Mouse (Mus musculus): ENCODE results near the gene Kctd2. TPM values are rescaled to one million over a fixed set of nuclear protein-coding genes. Genes with fewer than 3 reads are reported as not detected.
"Not testable (repeated sequence)": the region's sequence is repeated elsewhere in the genome, so short reads cannot be mapped to it uniquely, and the experiment has no call there.

The Kctd2 gene
- total RNA-seq, 2 experiments from 2014 or later = 65.4 to 74.6 TPM

- no peak for DNase-seq (ENCODE audit: extremely low spot score in 1 of 2, low spot score in 1 of 2)
Measured at GRCm38 (mm10) chr11:115437571-115438122, 17.7 kb downstream of the Kctd2 start.

GRCm38 (mm10) chr11:115439326-115439725 is 19.4 kb downstream of the Kctd2 start:
- DNase-seq (ENCODE audit: extremely low spot score in 1 of 2, low spot score in 1 of 2) = no peak

- no peak for DNase-seq (ENCODE audit: extremely low spot score in 1 of 2, low spot score in 1 of 2)
Measured at GRCm38 (mm10) chr11:115439906-115440595, 20.1 kb downstream of the Kctd2 start, which contains the start of gene Trim80. Trim80 (plus strand) TSS chr11:115440545.

DNA sequence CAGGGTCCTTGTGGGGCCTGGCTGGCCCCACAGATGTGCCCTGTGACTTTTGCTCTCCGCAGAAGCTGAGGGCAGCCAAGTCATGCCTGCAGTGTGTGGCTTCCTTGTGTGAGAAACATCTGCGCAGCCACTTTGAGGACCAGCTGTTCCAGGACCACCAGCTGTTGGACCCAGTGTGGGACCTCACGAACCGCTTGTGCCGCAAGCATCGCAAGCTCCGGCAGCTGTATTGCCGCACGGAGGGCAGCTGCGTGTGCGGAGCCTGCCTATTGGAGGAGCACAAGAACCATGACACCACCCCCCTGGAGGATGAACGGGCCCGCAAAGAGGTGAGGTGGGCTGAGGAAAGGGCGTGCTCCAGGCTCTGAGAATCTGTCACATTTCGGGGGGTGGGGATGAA is 21.5 kb downstream of the Kctd2 start:
- DNase-seq (ENCODE audit: extremely low spot score in 1 of 2, low spot score in 1 of 2) = no peak

DNA sequence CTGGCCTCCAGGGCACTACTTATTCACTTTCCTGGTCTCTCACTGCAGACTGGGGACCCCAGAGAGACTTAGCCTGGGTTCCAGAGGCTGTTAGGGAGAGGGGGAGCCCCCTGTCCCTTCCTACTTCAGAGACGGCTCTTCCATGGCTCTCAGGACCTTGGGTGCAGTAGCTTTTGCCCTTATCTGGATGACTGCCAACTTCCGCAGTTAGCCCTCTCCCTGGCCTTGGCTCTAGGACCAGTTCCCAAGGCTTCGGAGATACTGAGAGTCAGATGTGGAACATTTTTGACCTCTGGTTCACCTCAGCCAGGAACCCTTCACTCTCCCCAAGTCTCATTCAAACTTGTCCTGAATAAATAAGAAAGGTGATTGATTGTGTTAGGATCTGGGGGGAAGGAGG is 27.0 kb downstream of the Kctd2 start:
- DNase-seq (ENCODE audit: extremely low spot score in 1 of 2, low spot score in 1 of 2) = no peak

DNA sequence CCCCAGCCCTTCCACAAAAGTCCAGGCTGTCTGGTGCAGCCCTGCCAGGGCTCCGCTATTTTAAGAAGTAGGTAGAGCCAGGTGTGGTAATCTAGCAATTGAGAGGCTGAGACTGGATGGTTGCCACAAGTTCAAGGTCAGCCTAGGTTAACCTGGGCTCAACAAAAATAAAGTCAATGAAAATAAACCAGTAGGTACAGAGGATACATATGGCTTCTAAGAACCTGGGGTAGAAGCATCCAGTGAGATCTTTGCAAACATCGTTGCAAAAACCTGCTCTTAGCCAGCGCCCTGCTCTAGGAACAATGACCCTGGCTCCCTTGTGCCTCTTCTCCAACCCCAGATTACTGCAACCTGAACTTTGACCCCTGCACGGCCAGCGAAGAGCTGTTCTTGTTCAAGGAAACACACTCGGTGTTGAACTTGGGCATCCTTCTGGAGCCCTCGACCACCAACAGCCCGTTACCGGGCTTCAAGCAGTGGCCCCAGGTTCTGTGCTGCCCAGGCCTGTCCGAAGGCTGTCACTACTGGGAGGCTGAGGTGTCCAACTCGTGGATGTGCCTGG is 27.5 kb downstream of the Kctd2 start:
- DNase-seq (ENCODE audit: extremely low spot score in 1 of 2, low spot score in 1 of 2) = no peak

- DNase-seq (ENCODE audit: extremely low spot score in 1 of 2, low spot score in 1 of 2) = no peak
Measured at GRCm38 (mm10) chr11:115448075-115448474, 28.1 kb downstream of the Kctd2 start.

- no peak for DNase-seq (ENCODE audit: extremely low spot score in 1 of 2, low spot score in 1 of 2)
Measured at GRCm38 (mm10) chr11:115448998-115449397, 29.1 kb downstream of the Kctd2 start.

GRCm38 (mm10) chr11:115450176-115450575 is 30.2 kb downstream of the Kctd2 start:
- DNase-seq (ENCODE audit: extremely low spot score in 1 of 2, low spot score in 1 of 2) = no peak

DNA sequence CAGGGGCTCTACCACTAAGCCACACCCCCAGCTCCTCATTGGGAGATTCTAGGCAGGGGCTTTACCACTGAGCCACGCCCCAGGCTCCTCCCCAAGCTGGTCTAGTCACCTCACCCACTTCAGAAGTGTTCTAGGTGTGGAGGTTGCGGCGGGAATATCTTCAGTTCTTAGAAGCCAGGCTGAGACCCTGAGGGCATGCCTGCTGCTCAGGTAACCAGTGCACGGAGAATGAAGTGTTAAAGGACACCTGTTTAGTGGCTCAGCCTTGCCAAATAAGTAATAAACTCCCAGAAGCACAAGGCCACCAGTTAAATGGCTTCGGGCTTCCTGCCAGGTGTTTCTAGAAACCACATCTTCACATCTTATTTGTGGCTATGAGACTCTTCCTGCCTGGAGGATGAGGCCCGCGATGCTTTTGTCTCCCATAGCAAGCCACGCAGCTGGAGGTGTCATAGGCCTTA is 31.9 kb downstream of the Kctd2 start:
- no peak for DNase-seq (ENCODE audit: extremely low spot score in 1 of 2, low spot score in 1 of 2)

GRCm38 (mm10) chr11:115452281-115452860 is 32.4 kb downstream of the Kctd2 start:
- DNase-seq (ENCODE audit: extremely low spot score in 1 of 2, low spot score in 1 of 2) = no peak

GRCm38 (mm10) chr11:115453306-115453705 is 33.4 kb downstream of the Kctd2 start:
- no peak for DNase-seq (ENCODE audit: extremely low spot score in 1 of 2, low spot score in 1 of 2)

- DNase-seq (ENCODE audit: extremely low spot score in 1 of 2, low spot score in 1 of 2) = not testable (repeated sequence)
Measured at GRCm38 (mm10) chr11:115454822-115455221, 34.9 kb downstream of the Kctd2 start.

DNA sequence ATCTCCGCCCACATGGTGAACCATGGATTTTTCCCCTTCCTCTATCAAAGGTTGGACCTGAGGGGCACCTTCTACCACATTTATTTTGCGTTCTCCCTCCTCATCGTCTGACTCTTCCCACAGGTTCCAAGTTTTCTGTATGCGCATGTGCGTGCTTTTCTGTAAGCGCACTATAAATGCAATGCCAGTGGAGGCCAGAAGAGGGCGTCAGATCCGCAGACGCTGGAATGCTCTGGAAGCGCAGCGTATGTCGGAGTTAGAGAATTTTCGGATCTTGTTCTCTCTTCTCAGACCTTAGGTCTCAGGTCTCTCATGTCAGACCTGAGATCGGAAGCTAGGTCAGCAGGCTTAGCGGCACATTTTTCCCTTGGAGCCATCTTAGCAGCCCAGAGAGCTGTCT is 35.7 kb downstream of the Kctd2 start:
- no peak for DNase-seq (ENCODE audit: extremely low spot score in 1 of 2, low spot score in 1 of 2)

GRCm38 (mm10) chr11:115456182-115456581 is 36.3 kb downstream of the Kctd2 start:
- no peak for DNase-seq (ENCODE audit: extremely low spot score in 1 of 2, low spot score in 1 of 2)

GRCm38 (mm10) chr11:115457405-115457804 is 37.5 kb downstream of the Kctd2 start:
- no peak for DNase-seq (ENCODE audit: extremely low spot score in 1 of 2, low spot score in 1 of 2)

DNA sequence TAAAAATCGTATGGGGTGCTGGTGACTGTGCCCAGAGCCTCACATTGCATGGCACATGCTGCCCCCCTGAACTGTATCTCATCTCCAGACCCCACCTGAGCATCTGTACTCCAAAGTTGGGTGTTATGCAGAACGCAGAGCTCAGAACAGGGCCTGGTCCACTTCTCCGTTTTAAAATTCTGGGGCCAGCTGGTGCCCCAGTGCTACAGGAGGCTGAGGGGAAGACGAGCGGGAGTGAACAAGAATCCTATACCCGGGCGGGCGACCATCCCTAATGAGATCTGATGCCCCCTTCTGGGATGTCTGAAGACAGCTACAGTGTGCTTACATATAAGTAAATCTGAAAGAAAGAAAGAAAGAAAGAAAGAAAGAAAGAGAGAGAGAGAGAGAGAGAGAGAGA is 41.0 kb downstream of the Kctd2 start:
- DNase-seq (ENCODE audit: extremely low spot score in 1 of 2, low spot score in 1 of 2) = no peak

DNA sequence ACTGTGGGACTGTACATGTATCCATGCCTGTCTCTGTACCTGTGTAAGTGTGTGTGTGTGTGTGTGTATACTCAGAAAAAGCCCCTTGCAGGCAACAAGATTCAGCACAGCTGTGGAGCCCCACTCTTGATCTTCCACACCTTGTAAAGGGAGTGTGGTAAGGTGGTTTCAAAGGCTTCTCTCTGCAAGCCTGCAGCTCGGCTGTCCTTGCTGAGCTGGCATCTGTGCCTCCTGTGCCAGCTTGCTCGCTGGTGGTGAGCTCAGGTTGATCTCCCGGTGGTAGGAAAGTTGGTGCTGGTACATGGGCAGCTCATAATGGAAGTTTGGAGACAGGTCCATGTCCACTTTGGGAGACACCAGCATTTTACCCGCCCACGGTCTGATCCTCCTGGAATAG is 41.9 kb downstream of the Kctd2 start:
- no peak for DNase-seq (ENCODE audit: extremely low spot score in 1 of 2, low spot score in 1 of 2)

DNA sequence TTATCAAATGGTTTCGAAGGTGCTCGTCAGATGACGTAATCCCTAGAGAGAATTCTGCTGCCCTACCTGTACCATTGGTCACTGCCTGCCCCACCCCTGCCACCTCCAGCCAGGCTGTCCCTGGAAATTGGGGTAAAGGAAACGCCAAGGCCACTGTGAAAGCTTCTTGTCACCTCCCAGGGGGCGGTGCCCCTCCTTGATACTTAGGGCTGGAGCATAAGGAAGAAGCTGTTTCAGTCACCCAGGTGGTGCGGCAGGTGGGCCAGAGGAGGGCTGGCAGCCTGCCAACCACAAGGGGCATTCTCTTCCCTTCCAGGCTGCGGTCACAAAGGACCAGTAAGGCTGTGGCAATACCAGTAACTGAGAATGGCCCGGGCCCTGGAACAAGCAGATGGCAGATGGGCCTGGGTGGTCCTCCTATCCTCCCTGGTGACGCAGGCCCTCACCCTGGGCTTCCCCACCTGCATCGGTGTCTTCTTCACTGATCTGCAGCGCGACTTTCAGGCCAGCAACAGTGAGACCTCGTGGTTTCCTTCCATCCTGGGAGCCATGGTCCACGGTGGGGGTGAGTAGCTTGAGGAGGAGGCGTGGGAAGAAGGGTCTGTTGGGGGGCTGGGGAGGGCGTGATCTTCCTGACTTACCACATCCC is 42.4 kb downstream of the Kctd2 start, which contains the start of gene Slc16a5:
Slc16a5 (plus strand) TSS at position 232 of the 649 bp plus-strand sequence.
- no peak for DNase-seq (ENCODE audit: extremely low spot score in 1 of 2, low spot score in 1 of 2)

DNA sequence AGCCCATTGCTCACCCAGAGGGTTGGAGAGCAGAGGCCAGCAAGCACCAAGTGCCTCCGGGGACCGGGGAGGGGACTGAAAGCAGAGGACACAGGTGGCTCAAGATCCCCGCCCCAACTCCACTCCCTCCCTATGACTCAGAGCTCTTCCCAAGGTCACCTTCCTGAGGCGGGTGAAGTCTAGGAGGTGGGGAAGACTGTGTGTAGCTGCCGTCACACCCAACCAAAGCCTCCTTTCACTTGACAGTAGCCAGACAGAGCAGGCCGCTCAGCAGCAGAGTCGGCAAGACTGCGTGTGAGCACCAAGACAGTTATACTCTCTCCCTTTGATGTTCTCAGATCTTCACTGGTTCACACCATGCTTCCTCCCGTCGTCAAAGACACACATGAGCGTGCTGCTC is 43.5 kb downstream of the Kctd2 start:
- no peak for DNase-seq (ENCODE audit: extremely low spot score in 1 of 2, low spot score in 1 of 2)

- no peak for DNase-seq (ENCODE audit: extremely low spot score in 1 of 2, low spot score in 1 of 2)
Measured at GRCm38 (mm10) chr11:115464851-115465250, 44.9 kb downstream of the Kctd2 start.

Measured in layer of hippocampus, postnatal 25 days (tissue).